Mouse (Mus musculus): ENCODE measurements around the gene Nme1.

Nme1 gene

DNA sequence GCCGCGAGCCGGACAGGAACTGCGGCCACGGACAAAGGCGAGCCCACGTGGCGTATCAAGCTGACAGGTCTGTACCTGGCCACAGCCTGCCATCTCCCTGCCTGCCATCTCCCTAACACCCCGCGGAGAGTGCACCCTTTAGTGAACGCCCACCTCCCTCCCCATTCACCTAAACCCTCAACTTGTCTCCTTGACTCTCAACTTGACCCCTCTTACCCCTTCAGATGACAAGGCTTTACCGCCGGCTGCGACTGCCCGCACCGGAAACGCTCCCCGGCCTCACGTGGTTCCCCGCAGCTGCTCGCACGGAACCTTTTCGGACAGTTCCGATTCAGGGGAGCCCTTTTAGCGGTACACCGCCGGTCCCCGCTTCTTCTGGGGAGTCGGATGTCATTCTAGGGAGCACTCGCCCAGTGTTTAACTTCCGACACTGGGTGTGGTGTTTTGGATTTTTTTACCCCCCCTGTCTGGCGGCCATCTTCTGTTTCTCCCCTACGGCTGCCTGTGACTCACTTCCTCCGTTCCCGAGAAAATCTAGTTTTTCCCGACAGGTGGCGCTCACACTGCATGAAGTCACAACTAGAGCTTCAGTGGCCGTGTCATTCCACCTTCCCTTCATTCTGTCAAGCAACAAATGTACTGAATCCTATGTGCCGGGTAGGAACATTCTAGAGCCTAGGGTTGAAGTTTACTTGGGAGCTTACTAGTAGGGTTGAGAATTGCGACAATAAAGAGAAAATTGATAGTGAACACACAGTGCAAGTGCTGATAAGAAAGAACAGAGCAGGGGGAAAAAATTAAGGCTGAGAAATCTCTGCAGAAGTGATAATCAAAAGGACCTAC is at the start of gene Nme1, which contains the start of gene Gm20390:
Gene Nme1 (minus strand): TSS at position 517 of the 843 bp plus-strand sequence.
Gene Gm20390 (minus strand): TSS at position 289 of the 843 bp plus-strand sequence.
- peak; percentile 94 for DNase-seq (ENCODE audit: low spot score)

DNA sequence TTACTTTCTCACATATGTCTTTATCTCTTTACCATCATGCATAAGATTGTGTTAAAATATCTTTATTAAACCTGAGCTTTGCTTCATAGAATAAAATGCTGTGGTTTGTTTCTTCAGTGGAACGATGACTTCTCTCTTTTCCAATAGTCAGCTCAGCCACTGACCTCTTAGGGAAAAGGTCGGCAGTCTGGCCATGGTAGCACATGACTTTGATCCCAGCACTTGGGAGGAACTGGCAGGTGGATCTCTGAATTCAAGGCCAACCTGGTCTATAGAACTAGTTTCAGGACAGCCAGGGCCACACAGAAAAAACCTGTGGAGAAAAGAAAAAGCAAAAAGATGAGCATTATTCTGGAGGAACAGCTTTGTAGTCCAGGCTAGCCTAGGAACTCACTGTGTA is 35.0 kb upstream of the Nme1 start:
- DNase-seq (ENCODE audit: low spot score) = no peak

- no peak for DNase-seq (ENCODE audit: low spot score)
These were observed 31.0 kb upstream of the Nme1 start for GRCm38 (mm10) chr11:93999276-93999675.

DNA sequence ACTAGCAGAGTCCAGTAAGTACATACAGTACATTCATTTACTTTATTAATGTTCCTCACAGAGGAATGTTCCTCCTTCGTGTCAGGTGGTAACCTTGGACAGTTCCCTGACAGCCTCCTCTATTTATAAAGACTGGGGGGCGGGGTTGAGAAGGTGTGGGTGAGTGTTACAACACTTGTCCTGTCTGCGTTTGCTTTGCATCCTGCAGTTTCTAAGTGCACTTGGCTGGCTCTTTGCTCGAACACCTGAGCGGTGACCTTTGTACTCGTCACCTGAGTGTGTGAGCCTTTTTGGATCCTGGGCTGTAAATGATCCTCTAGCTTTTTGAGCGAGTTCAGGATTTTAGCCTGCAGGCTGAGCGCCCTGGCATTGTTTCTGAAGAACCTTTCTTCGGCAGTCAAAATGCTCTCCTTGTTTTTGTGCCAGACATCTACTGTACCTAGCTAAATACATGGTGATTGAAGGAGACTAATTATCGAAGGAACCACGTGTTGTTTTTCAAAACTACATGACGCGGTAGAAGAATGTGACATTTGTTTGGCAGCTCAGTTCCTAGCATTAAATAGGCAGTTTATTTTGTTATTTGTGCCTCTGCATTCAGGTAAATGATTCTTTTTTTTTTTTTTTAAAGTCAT is 28.9 kb upstream of the Nme1 start:
- no peak for DNase-seq (ENCODE audit: low spot score)

- peak; percentile 49 for DNase-seq (ENCODE audit: low spot score)
These were observed 28.2 kb upstream of the Nme1 start for GRCm38 (mm10) chr11:93996306-93997140.

GRCm38 (mm10) chr11:93995720-93996305 is 27.5 kb upstream of the Nme1 start, which contains the start of gene Spag9:
Gene Spag9 (plus strand): TSS chr11:93996091.
- DNase-seq (ENCODE audit: low spot score) = peak; percentile 96

- peak; percentile 68 for DNase-seq (ENCODE audit: low spot score)
These were observed 26.9 kb upstream of the Nme1 start for GRCm38 (mm10) chr11:93995111-93995719.

DNA sequence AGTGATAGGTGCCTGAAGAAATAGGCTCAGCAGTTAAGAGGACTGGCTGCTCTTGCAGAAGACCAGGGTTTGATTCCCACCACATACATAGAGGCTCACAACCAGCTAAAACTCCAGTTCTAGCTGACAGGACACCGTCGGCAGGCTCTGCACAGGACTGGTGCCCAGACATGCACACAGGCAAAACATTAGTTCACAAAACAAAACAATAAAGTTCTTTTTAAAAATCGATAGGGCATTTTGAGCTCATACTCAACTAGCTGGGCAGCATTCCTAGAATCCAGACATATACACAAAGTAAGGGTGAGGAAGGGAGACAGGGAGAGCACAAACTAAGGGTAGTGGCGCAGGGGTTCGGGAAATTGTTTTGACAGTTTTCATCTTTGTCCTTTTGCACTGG is 26.2 kb upstream of the Nme1 start:
- no peak for DNase-seq (ENCODE audit: low spot score)

GRCm38 (mm10) chr11:93988328-93989062 is 20.2 kb upstream of the Nme1 start:
- no peak for DNase-seq (ENCODE audit: low spot score)

- DNase-seq (ENCODE audit: low spot score) = no peak
These were observed 19.5 kb upstream of the Nme1 start for GRCm38 (mm10) chr11:93987625-93988327.

DNA sequence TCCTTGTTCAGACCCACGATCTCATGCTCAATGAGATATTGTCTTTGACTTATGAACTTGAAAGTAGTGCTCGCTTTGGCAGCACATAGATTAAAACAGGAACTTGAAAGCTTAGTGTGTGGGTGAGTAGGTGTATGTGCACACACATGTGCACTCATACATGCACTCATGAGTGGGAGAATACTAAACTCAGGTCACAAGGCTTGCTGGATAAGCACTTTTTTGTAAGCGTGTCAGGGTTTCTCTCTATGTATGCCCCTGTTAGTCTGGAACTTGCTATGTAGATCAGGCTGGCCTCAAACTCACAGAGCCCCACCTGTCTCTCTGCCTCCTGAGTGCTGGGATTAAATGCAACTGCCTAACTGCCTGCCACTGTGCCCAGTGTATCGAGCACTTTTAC is 18.7 kb upstream of the Nme1 start:
- no peak for DNase-seq (ENCODE audit: low spot score)

DNA sequence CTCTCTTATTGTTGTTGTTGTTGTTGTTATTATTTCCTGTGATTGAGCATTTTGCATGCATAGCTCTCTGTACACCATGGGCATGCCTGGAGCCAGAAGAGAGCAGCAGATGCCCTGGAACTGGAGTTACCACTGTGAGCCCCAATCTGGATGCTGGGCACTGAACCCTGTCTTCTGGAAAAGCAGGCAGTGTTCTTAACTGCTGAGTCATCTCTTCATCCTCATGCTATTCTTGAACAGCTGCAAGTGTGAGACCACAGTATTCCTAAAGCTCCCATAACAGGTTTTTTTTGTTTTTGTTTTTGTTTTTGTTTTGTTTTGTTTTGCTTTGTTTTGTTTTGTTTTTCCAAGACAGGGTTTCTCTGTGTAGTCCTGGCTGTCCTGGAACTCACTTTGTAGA is 18.0 kb upstream of the Nme1 start:
- no peak for DNase-seq (ENCODE audit: low spot score)

DNA sequence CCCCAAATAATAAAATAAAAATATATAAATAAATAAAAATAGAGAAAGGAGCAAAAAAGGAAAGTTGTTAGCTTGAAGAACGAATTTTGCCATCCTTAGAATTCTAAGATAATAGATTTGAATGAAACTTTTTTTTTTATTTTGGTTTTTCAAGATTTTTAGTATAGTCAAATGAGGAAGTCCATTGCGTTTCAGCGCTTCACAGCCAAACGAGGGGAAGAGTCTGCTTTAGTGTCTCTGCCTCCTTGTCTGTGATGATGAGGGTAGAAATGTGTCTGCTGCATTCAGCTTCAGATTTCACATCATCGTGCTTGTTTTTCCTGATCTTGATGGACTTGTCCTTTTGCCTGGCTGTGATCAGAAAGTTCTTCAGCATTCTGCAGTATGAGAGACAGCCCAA is 16.9 kb upstream of the Nme1 start:
- no peak for DNase-seq (ENCODE audit: low spot score)

DNA sequence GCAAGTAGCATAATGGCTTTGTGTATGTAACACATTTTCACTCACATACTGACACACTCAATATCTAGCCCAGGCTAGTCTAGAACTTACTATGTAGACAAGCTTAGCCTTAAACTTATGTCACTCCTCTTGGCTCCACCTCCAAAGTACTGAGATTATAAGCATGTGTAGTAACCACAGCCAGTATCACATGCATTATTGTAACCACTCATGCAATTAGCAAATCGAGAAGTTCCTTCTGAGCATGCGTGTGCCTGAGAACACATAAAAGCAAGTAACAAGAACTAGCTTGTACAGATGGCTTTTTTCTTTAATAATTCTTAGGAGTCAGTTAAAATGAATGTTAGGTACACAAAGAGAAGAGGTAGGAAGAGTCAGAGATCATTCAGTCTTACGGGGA is 16.3 kb upstream of the Nme1 start:
- no peak for DNase-seq (ENCODE audit: low spot score)

- DNase-seq (ENCODE audit: low spot score) = no peak
These were observed 11.3 kb upstream of the Nme1 start for GRCm38 (mm10) chr11:93979502-93980049.

GRCm38 (mm10) chr11:93972951-93973350 is 4.6 kb upstream of the Nme1 start:
- DNase-seq (ENCODE audit: low spot score) = no peak

DNA sequence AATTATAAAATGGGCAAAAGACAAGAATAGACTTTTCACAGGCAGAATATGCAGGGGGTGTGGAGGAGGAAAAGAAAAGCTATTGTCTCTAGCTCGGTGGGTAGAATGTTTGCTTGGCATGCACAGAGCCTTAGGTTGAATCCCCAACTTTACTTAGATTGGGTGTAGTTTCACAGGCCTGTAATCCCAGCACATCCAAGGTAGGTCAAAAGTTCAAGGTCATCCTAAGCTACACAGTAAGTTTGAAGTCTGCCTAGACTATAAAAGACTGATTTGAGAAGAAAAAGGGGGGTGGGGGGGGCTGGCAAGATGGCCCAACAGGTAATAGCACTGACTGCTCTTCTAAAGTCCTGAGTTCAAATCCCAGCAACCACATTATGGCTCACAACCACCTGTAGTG is 1.5 kb upstream of the Nme1 start:
- DNase-seq (ENCODE audit: low spot score) = no peak

- DNase-seq (ENCODE audit: low spot score) = no peak
These were observed 850 bp upstream of the Nme1 start for GRCm38 (mm10) chr11:93969171-93969570.

DNA sequence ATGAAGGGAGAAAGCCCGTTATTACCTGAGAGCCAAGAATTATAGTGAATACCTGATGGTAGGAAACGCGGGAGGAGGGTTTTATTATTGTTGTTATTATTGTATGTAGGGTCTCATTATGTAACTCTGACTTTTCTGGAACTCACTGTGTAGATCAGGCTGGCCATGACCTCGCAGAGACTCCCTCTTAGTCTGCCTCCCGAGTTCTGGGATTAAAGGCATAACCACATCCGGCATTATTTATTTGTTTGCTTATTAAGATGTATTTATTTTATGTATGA is 467 bp upstream of the Nme1 start:
- DNase-seq (ENCODE audit: low spot score) = no peak

GRCm38 (mm10) chr11:93967381-93967780 is 940 bp downstream of the Nme1 start:
- DNase-seq (ENCODE audit: low spot score) = no peak

Data from ovary, postnatal 36 days (tissue).